Mouse (Mus musculus): ENCODE measurements around the gene Spaca3. TPM values are rescaled to one million over a fixed set of nuclear protein-coding genes. Genes with fewer than 3 reads are reported as not detected.

Gene Spaca3
- total and polyA plus RNA-seq, 2 experiments, result not detected

DNA sequence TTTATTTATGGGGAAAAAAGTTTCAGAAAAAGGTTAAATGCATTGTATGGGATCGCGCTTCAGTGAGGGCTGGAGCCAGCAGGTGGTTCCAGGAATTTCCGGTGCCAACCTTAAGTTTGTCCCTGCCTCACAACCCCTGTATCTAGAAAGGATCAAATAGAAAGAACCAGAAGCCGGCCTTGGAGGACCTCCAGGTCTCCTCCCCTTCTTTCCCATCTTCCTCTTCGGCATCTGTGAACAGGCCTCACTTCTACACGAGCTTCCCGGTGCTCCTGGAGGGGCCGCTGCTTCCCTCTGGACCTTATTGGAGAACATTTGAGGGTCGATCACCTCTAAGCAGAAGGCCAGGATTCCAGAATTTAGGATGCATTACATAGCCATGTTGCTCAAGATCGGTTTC is 45.3 kb downstream of the Spaca3 start:
- H3K36me3 ChIP-seq (ENCODE audit: control insufficient read depth, insufficient read depth, low read length), result no peaks in the 10 kb centered on the region
- H3K4me1 ChIP-seq (ENCODE audit: control insufficient read depth, insufficient read depth, low read length), result no peaks in the 10 kb centered on the region
- TF ChIP-seq CTCF (IDR thresholded peaks at IDR 0.05; ENCODE audit: low read depth, low read length) (no peak), POLR2A (IDR thresholded peaks at IDR 0.05; ENCODE audit: extremely low read depth, insufficient read depth, low read length) (no peak)
- H3K27ac ChIP-seq (replicated peaks; ENCODE audit: insufficient read depth, low read depth, low read length), result no peak overlapping the region
- 0 out of 2 replicates have a peak, but pooled peaks cover 2% of the 10 kb centered on the region for H3K27me3 ChIP-seq (ENCODE audit: control insufficient read depth, insufficient read depth, low read length)
- no peaks in the 10 kb centered on the region for H3K79me2 ChIP-seq (ENCODE audit: control insufficient read depth, insufficient read depth, low read length)
- 88% methylated on average over 10 of the region's 10 CpGs for WGBS
- no peak overlapping the region for H3K4me3 ChIP-seq (ENCODE audit: insufficient read depth, low read depth, low read length)
- DNase-seq (ENCODE audit: extremely low read depth, low read depth, low spot score), result no peak
- H3K9ac ChIP-seq (ENCODE audit: low read depth, low read length), result no peak overlapping the region

DNA sequence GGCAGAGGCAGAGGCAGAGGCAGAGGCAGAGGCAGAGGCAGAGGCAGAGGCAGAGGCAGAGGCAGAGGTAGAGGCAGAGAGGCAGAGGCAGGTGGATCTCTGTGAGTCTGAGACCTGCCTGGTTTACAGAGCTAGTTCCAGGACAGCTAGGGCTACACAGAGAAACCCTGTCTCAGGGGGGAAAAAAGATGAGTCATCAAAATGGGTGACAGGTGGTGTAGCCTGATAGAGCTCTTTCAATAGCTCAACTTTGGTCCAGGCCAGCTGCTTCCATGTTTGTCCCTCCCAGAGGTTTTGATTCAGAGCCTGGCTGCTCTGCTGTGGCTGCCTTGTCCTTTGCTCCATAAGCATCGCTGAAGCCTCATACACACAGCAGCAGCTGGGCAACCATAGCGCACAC is 46.4 kb downstream of the Spaca3 start:
- no peak for DNase-seq (ENCODE audit: extremely low read depth, low read depth, low spot score)
- 93% methylated on average over 2 of the region's 2 CpGs for WGBS
- Histone ChIP-seq H3K36me3 (ENCODE audit: control insufficient read depth, insufficient read depth, low read length) (no peaks in the 10 kb centered on the region), H3K27me3 (ENCODE audit: control insufficient read depth, insufficient read depth, low read length) (no peaks in the 10 kb centered on the region), H3K4me1 (ENCODE audit: control insufficient read depth, insufficient read depth, low read length) (no peaks in the 10 kb centered on the region), H3K79me2 (ENCODE audit: control insufficient read depth, insufficient read depth, low read length) (no peaks in the 10 kb centered on the region), H3K4me3 (ENCODE audit: insufficient read depth, low read depth, low read length) (no peak overlapping the region), H3K27ac (replicated peaks; ENCODE audit: insufficient read depth, low read depth, low read length) (no peak overlapping the region), H3K9ac (ENCODE audit: low read depth, low read length) (no peak overlapping the region)
- TF ChIP-seq CTCF (IDR thresholded peaks at IDR 0.05; ENCODE audit: low read depth, low read length), result no peak
- TF ChIP-seq POLR2A (IDR thresholded peaks at IDR 0.05; ENCODE audit: extremely low read depth, insufficient read depth, low read length), result no peak

DNA sequence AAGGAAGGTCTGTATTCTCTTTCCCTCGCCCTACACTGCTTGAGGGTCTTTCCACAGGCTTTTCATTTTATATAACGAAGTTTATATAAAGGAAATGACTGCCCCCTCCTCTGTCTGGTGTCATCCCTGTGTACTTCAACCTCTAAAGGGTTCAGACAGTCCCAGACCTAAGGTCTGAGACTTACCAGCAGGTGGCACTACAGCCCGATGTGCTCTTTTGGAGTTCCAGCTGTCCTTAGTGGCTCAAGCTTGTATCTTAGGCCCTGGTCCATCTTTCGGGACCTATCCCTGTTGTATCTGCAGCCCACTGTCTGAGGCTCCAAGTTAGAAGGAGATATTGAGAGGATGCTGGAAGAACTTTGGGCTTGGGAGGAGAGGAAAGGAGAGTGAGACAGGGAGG is 48.3 kb downstream of the Spaca3 start:
- Histone ChIP-seq H3K4me1 (ENCODE audit: control insufficient read depth, insufficient read depth, low read length) (no peaks in the 10 kb centered on the region), H3K4me3 (ENCODE audit: insufficient read depth, low read depth, low read length) (no peak overlapping the region), H3K27me3 (ENCODE audit: control insufficient read depth, insufficient read depth, low read length) (no peaks in the 10 kb centered on the region), H3K27ac (replicated peaks; ENCODE audit: insufficient read depth, low read depth, low read length) (no peak overlapping the region), H3K36me3 (ENCODE audit: control insufficient read depth, insufficient read depth, low read length) (no peaks in the 10 kb centered on the region), H3K9ac (ENCODE audit: low read depth, low read length) (no peak overlapping the region), H3K79me2 (ENCODE audit: control insufficient read depth, insufficient read depth, low read length) (no peaks in the 10 kb centered on the region)
- peak; percentile 26 for DNase-seq (ENCODE audit: extremely low read depth, low read depth, low spot score)
- TF ChIP-seq POLR2A (IDR thresholded peaks at IDR 0.05; ENCODE audit: extremely low read depth, insufficient read depth, low read length) (no peak), CTCF (IDR thresholded peaks at IDR 0.05; ENCODE audit: low read depth, low read length) (peak; percentile 67; the same call in 1 of the 2 replicates)
- WGBS, result 16% methylated on average over 4 of the region's 4 CpGs

DNA sequence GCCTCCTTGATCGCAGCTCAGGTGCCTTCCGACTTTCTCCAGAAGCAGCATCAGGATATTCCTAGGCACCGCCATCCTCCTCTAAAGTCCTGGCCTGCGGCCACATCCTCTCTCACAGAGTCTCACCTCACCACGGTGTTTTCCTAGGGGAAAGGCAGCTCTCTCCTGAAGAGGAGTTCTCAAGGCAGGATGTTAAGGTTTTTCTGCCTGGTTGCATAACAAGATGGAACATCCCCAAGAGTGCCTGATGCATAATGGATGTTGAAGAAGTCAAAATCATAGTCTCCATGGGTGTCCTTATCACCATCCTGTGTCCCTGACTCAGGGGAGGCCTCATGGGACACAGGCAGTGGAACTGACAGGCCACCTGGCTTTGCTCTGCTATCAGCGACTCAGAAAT is 49.7 kb downstream of the Spaca3 start:
- no peak overlapping the region for H3K9ac ChIP-seq (ENCODE audit: low read depth, low read length)
- 79% methylated on average over 6 of the region's 6 CpGs for WGBS
- no peaks in the 10 kb centered on the region for H3K4me1 ChIP-seq (ENCODE audit: control insufficient read depth, insufficient read depth, low read length)
- no peak overlapping the region for H3K4me3 ChIP-seq (ENCODE audit: insufficient read depth, low read depth, low read length)
- H3K27ac ChIP-seq (replicated peaks; ENCODE audit: insufficient read depth, low read depth, low read length), result no peak overlapping the region
- no peaks in the 10 kb centered on the region for H3K36me3 ChIP-seq (ENCODE audit: control insufficient read depth, insufficient read depth, low read length)
- H3K27me3 ChIP-seq (ENCODE audit: control insufficient read depth, insufficient read depth, low read length), result no peaks in the 10 kb centered on the region
- H3K79me2 ChIP-seq (ENCODE audit: control insufficient read depth, insufficient read depth, low read length), result no peaks in the 10 kb centered on the region
- DNase-seq (ENCODE audit: extremely low read depth, low read depth, low spot score), result no peak
- no peak for TF ChIP-seq POLR2A (IDR thresholded peaks at IDR 0.05; ENCODE audit: extremely low read depth, insufficient read depth, low read length)
- no peak for TF ChIP-seq CTCF (IDR thresholded peaks at IDR 0.05; ENCODE audit: low read depth, low read length)

DNA sequence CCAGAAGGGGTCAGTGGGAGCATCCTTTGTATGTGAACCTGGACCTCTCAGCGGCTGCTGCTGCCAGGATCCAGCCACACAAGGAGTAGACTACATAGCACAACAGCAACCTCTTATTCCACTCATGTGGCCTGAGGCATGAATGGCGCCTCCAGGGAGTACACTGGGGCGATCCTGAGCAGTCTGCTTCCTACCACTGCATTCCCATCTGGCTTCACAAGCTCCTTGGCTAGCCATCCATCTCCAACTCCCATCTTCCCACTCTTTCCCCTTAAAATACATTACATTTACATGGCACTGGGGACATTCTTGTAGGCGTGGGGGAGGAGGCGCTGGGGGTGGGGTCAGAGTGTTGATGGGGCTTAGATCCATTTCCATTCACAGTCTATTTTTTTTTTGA is 54.6 kb downstream of the Spaca3 start:
- H3K4me3 ChIP-seq (ENCODE audit: insufficient read depth, low read depth, low read length), result no peak overlapping the region
- no peaks in the 10 kb centered on the region for H3K27me3 ChIP-seq (ENCODE audit: control insufficient read depth, insufficient read depth, low read length)
- no peaks in the 10 kb centered on the region for H3K36me3 ChIP-seq (ENCODE audit: control insufficient read depth, insufficient read depth, low read length)
- no peak overlapping the region for H3K9ac ChIP-seq (ENCODE audit: low read depth, low read length)
- no peak for TF ChIP-seq CTCF (IDR thresholded peaks at IDR 0.05; ENCODE audit: low read depth, low read length)
- no peaks in the 10 kb centered on the region for H3K79me2 ChIP-seq (ENCODE audit: control insufficient read depth, insufficient read depth, low read length)
- no peaks in the 10 kb centered on the region for H3K4me1 ChIP-seq (ENCODE audit: control insufficient read depth, insufficient read depth, low read length)
- no peak for DNase-seq (ENCODE audit: extremely low read depth, low read depth, low spot score)
- WGBS, result 66% methylated on average over 5 of the region's 5 CpGs
- H3K27ac ChIP-seq (replicated peaks; ENCODE audit: insufficient read depth, low read depth, low read length), result no peak overlapping the region

DNA sequence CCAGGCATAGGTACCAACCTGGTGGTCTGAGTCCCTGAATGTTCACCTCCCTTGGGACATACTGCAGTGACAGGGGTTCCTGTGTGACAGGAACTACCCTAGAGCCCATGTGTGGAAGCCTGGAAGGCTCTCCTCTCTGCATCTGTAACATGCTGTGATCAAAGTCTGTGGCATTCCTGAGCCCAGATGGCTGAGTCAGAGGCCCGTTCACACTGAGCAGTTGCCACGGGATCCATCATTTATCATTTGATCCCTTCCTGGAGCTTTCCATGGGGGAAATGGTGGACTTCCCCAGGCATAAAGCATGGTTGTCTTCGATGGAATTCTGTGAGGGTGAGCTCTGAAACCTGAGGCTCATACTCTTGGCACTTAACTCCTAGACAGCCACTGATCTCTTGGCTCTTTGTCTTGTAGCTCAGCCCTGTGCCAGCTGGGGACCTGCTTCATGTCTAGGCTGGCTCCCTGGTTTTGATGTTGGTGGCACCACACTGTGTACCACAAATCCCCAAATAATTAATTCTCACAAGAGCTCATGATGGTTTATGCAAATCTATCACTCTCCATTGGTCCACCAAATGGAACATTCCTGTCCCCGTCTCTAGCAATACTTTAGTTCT is 55.4 kb downstream of the Spaca3 start:
- DNase-seq (ENCODE audit: extremely low read depth, low read depth, low spot score), result no peak
- no peak overlapping the region for H3K9ac ChIP-seq (ENCODE audit: low read depth, low read length)
- no peaks in the 10 kb centered on the region for H3K79me2 ChIP-seq (ENCODE audit: control insufficient read depth, insufficient read depth, low read length)
- H3K27me3 ChIP-seq (ENCODE audit: control insufficient read depth, insufficient read depth, low read length), result no peaks in the 10 kb centered on the region
- H3K27ac ChIP-seq (replicated peaks; ENCODE audit: insufficient read depth, low read depth, low read length), result no peak overlapping the region
- TF ChIP-seq CTCF (IDR thresholded peaks at IDR 0.05; ENCODE audit: low read depth, low read length) (no peak), POLR2A (IDR thresholded peaks at IDR 0.05; ENCODE audit: extremely low read depth, insufficient read depth, low read length) (no peak)
- no peaks in the 10 kb centered on the region for H3K4me1 ChIP-seq (ENCODE audit: control insufficient read depth, insufficient read depth, low read length)
- no peak overlapping the region for H3K4me3 ChIP-seq (ENCODE audit: insufficient read depth, low read depth, low read length)
- WGBS, result 53% methylated on average over 4 of the region's 4 CpGs
- no peaks in the 10 kb centered on the region for H3K36me3 ChIP-seq (ENCODE audit: control insufficient read depth, insufficient read depth, low read length)

Other genes with a start within 250 kb of the Spaca3 start
- gene Myo1d, start 78.3 kb upstream of the Spaca3 start, total RNA-seq (2014; rRNA removed), result 5.2 and 6.8 TPM in 2 replicates
- gene Myo1d, start 78.3 kb upstream of the Spaca3 start, polyA plus RNA-seq (2012; rRNA removed), result 6.8 and 7.8 TPM in 2 replicates
- 17.9 and 19.9 TPM in 2 replicates for gene Tmem98, start 48.2 kb upstream of the Spaca3 start, total RNA-seq (2014; rRNA removed)
- 18.3 and 29.7 TPM in 2 replicates for gene Tmem98, start 48.2 kb upstream of the Spaca3 start, polyA plus RNA-seq (2012; rRNA removed)

Measured in liver, adult 2 months (tissue).